Mouse (Mus musculus): ENCODE measurements around the gene Ankle1. TPM values are rescaled to one million over a fixed set of nuclear protein-coding genes. Genes with fewer than 3 reads are reported as not detected.

Ankle1 gene
- polyA plus RNA-seq, 1 experiment from 2014 or later: 34.8 TPM

DNA sequence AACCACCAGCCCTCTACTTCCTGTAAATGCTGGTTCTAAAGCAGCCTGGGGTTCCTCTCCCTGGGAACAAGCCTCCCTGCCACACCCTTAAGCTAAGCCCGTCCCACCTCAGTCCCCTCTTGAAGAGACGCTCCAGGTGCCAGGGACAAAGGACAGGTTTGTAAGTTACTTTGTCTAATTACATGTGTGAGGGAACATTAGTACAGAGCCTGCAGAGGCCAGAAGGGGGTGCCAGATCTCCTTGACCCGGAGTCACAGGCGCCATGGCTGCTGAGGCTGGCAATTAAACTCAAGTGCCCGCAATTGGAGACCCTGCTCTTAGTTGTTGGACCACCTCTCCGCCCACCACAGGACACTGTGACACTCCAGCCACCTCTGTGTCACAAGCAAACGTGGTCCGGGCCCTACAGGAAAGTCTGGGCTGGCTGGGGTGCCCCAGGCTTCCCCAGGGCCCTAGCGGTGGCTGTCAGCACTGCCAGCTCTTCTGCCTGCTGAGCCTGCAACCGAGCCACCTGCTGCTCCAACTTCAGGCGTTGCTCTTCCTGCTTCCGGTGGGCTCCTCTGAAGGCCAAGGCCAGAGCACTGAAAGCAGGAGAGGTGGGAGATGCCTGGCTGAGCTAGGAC, 20.5 kb upstream of the Ankle1 start:
- peaks cover 29% of the 10 kb centered on the region for H3K4me1 ChIP-seq
- H3K4me2 ChIP-seq (replicated peaks): no peak overlapping the region
- no peaks in the 10 kb centered on the region for H3K9me3 ChIP-seq
- peaks cover 6% of the 10 kb centered on the region; the same call in 1 of the 2 replicates for H3K27me3 ChIP-seq
- no peak for ATAC-seq (ENCODE audit: low FRiP score, low read depth)
- H3K27ac ChIP-seq (replicated peaks): no peak overlapping the region
- H3K36me3 ChIP-seq: no peaks in the 10 kb centered on the region
- H3K4me3 ChIP-seq: no peak overlapping the region
- WGBS: 72% methylated on average over 12 of the region's 12 CpGs
- H3K9ac ChIP-seq (replicated peaks): no peak overlapping the region

DNA sequence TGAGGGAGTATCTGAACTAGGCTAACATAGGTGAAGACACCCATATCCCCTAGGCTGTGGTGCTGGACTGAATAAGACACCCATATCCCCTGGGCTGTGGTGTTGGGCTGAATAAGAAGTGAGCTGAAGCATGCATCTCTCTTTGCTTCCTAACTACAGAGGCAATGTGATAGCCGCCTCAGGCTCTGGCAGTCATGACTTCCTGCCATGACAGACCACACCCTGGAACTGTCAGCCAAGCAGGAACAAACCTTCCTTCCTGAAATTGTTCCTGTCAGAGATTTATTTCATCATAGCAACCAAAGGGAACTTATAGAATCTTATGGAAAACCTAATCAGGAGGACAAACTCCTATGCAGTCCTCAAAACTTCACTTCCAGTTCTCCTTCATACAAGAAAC, 17.5 kb upstream of the Ankle1 start:
- peaks cover 11% of the 10 kb centered on the region for H3K4me1 ChIP-seq
- no peaks in the 10 kb centered on the region for H3K9me3 ChIP-seq
- no peaks in the 10 kb centered on the region for H3K36me3 ChIP-seq
- H3K4me2 ChIP-seq (replicated peaks): no peak overlapping the region
- 87% methylated on average over 1 of the region's 1 CpGs for WGBS
- H3K4me3 ChIP-seq: no peak overlapping the region
- H3K27ac ChIP-seq (replicated peaks): no peak overlapping the region
- no peak overlapping the region for H3K9ac ChIP-seq (replicated peaks)
- no peak for ATAC-seq (ENCODE audit: low FRiP score, low read depth)
- H3K27me3 ChIP-seq: no peaks in the 10 kb centered on the region

DNA sequence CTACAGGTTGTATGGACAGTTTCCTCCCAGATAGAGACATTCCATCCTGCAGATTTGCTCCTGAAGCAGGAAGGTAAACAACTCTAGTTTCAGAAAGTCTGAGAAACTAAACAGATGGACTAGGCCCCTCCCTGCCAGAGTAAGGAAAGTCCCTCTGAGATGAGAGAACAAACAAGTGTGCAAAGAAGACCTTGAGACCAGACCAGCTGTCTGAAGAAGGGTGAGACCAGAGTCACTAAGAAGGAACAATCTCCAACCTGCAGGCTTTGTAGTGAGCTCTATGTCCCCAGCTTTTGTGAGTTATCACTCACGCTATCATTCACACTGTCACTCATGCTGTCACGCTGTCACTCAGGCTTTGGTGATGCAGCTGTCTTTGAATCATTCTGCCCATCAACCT, 14.1 kb upstream of the Ankle1 start:
- H3K4me1 ChIP-seq: 0 out of 2 replicates have a peak, but pooled peaks cover 10% of the 10 kb centered on the region
- H3K9ac ChIP-seq (replicated peaks): no peak overlapping the region
- no peaks in the 10 kb centered on the region for H3K27me3 ChIP-seq
- ATAC-seq (ENCODE audit: low FRiP score, low read depth): no peak
- no peak overlapping the region for H3K4me2 ChIP-seq (replicated peaks)
- no peak overlapping the region for H3K27ac ChIP-seq (replicated peaks)
- H3K9me3 ChIP-seq: no peaks in the 10 kb centered on the region
- no peaks in the 10 kb centered on the region for H3K36me3 ChIP-seq
- 98% methylated on average over 2 of the region's 2 CpGs for WGBS
- no peak overlapping the region for H3K4me3 ChIP-seq

DNA sequence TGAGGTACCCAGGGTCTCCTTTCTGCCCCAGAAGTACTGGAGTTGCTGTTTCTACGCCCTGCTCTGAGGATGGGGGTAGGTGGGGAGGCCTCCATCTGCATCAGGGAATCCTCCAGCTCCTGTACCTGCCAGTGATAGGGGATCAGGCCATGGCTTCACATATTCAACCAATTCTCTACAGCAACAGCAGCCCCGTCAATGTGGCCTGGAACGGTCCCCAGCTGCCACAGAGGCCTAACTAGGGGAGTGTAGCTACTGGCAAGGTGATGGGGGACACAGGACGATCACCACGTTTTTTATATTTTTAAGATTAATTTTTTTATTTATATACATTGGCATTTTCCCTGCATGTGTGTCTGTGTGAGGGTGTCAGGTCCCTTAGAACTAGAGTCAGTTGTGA, 13.4 kb upstream of the Ankle1 start:
- H3K4me3 ChIP-seq: no peak overlapping the region
- no peak overlapping the region for H3K4me2 ChIP-seq (replicated peaks)
- H3K9me3 ChIP-seq: no peaks in the 10 kb centered on the region
- H3K36me3 ChIP-seq: no peaks in the 10 kb centered on the region
- no peaks in the 10 kb centered on the region for H3K27me3 ChIP-seq
- peaks cover 14% of the 10 kb centered on the region for H3K4me1 ChIP-seq
- no peak overlapping the region for H3K9ac ChIP-seq (replicated peaks)
- ATAC-seq (ENCODE audit: low FRiP score, low read depth): no peak
- no peak overlapping the region for H3K27ac ChIP-seq (replicated peaks)
- 79% methylated on average over 5 of the region's 5 CpGs for WGBS

DNA sequence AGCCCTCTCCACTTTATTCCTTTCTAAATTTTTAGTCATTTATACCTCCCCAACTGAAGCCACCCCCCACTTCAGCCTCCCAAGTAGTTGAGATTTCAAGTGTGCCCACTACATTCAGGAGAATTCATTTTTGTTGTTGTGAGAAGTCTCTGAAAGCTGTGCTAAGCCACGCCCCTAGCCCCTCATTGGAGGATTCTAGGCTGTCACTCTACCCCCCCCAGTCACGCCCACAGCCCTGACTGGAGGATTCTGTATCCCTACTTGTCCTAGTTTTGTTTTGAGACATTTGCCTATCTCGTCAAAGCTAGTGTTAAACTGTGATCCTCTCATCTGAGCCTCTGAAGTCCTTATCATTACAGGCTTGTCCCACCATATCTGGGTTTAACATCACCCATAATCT, 12.9 kb upstream of the Ankle1 start:
- ATAC-seq (ENCODE audit: low FRiP score, low read depth): no peak
- Histone ChIP-seq H3K27me3 (no peaks in the 10 kb centered on the region), H3K4me2 (replicated peaks) (0 out of 2 replicates have a peak overlapping the region, but pooled peaks have one; percentile 17), H3K4me1 (peaks cover 19% of the 10 kb centered on the region), H3K9me3 (no peaks in the 10 kb centered on the region), H3K27ac (replicated peaks) (0 out of 2 replicates have a peak overlapping the region, but pooled peaks have one; percentile 25), H3K36me3 (no peaks in the 10 kb centered on the region), H3K9ac (replicated peaks) (no peak overlapping the region), H3K4me3 (no peak overlapping the region)
- WGBS: 9% methylated on average over 3 of the region's 3 CpGs

DNA sequence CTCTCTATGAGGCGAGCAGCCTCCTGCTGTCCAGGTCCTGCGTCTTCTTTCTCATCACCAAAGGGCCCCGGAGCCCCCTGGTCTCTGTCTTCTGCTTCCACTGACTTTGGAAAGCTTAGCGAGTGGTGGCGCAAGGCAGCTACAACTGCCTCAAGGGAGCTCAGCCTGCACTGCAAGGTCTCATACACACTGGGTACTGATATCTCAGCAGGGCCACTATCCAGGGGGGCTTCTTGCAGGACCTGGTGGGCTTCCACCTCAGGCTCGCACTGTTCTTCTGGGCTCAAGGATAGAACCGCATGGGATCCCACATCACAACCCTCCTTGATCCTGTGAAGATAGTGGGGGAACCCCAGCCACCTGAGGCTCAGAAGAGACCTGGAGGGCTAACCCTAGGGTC, 11.3 kb upstream of the Ankle1 start:
- no peak overlapping the region for H3K4me2 ChIP-seq (replicated peaks)
- H3K9ac ChIP-seq (replicated peaks): no peak overlapping the region
- no peak overlapping the region for H3K4me3 ChIP-seq
- no peak for ATAC-seq (ENCODE audit: low FRiP score, low read depth)
- H3K27ac ChIP-seq (replicated peaks): no peak overlapping the region
- 83% methylated on average over 7 of the region's 7 CpGs for WGBS
- no peaks in the 10 kb centered on the region for H3K9me3 ChIP-seq
- no peaks in the 10 kb centered on the region for H3K27me3 ChIP-seq
- H3K36me3 ChIP-seq: peaks cover 10% of the 10 kb centered on the region
- peaks cover 19% of the 10 kb centered on the region for H3K4me1 ChIP-seq

DNA sequence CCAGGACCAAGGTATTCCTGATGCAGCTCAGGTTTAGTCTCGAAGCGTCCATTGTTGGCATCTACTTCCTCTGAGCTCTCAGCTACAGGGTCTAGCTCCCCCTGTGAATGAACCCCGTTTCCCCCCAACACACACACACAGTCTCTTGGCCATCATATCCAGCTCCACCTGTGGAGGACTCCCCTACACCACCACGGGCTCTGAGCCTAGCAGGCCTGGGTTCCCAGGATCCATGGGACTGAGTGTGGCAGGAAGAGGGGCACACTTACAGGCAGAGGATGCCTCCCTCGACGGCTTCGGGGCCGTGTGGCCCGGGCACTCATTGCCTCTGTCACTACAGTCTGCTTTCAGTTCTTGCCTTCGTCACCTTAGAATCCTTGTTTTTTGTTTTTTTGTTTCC, 10.7 kb upstream of the Ankle1 start:
- no peaks in the 10 kb centered on the region for H3K9me3 ChIP-seq
- 92% methylated on average over 10 of the region's 10 CpGs for WGBS
- no peak for ATAC-seq (ENCODE audit: low FRiP score, low read depth)

DNA sequence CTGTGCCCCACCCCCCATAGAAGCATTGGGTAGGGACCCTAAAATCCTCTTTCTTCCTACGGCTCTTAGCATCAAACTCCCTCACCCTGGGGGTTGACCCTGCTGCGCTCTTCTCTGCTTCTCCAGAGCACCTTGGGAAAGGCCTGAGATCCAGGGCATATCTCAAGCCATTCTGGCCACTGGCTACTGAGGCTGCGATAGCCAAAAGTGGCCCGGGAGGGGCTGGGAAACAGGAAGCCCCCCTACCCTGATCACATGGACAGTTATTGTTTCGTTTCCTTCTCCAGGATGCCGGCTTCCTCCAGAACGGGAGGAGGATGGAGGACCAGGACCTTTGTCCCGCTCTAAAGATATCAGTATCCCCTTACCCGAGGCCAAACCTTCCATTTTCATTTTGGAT, 10.2 kb upstream of the Ankle1 start, which contains the start of gene Ushbp1:
Ushbp1 (minus strand) TSS at position 174 of the 400 bp plus-strand sequence.
- no peaks in the 10 kb centered on the region for H3K27me3 ChIP-seq
- peaks cover 19% of the 10 kb centered on the region for H3K4me1 ChIP-seq
- ATAC-seq (ENCODE audit: low FRiP score, low read depth): no peak
- H3K4me3 ChIP-seq: peak within 1 kb of the TSS; percentile 82
- peak within 1 kb of the TSS; percentile 82 for H3K4me2 ChIP-seq (replicated peaks)
- H3K27ac ChIP-seq (replicated peaks): peak within 1 kb of the TSS; percentile 54
- H3K9me3 ChIP-seq: no peaks in the 10 kb centered on the region
- no peak within 1 kb of the TSS for H3K9ac ChIP-seq (replicated peaks)
- WGBS: 85% methylated on average over 9 of the region's 9 CpGs
- peaks cover 20% of the 10 kb centered on the region for H3K36me3 ChIP-seq

More for the DNA sequence above, 10.7 kb upstream of the Ankle1 start:
- no peak overlapping the region for H3K4me2 ChIP-seq (replicated peaks)
- H3K4me3 ChIP-seq: peak overlapping the region; percentile 8; the same call in 1 of the 2 replicates
- no peaks in the 10 kb centered on the region for H3K27me3 ChIP-seq
- H3K9ac ChIP-seq (replicated peaks): no peak overlapping the region
- no peak overlapping the region for H3K27ac ChIP-seq (replicated peaks)
- peaks cover 15% of the 10 kb centered on the region for H3K36me3 ChIP-seq
- H3K4me1 ChIP-seq: peaks cover 19% of the 10 kb centered on the region

DNA sequence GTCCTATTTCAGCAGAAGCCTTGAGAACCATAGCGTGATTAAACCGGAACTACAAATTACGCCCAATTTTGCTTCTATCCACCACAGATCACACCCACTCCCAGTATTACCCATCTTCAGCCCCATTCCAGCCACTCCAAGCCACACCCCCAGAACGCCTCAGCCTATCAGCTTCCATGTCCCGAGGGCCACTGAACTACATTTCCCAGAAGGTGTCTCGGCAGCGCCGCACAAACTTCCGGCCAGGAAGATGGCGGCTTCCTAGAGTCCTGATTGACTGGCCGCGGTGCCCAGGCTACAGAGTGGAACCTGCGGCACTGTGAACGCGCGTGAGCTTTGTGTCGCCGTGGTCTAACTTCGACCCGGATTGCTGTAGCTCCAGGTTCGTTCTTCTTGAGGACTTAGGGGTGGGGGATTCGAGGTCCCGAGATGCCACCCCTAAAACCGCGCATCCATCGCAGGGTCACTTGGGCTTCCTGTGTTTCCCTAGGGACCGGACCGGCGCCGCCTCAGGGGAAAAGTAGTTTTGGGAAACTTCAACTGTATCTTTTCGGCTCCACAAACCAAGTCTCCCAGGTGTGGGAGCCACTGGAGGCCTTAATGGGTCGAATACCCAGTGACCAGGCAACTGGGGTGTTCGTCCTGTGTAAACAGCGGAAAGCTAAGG, 9.0 kb upstream of the Ankle1 start, which contains the start of gene Babam1:
Babam1 (plus strand) TSS at position 223 of the 667 bp plus-strand sequence.
- Histone ChIP-seq H3K4me1 (peaks cover 19% of the 10 kb centered on the region), H3K27me3 (no peaks in the 10 kb centered on the region), H3K9me3 (no peaks in the 10 kb centered on the region), H3K27ac (replicated peaks) (peak within 1 kb of the TSS; percentile 54), H3K4me3 (peak within 1 kb of the TSS; percentile 82), H3K9ac (replicated peaks) (peak within 1 kb of the TSS; percentile 73), H3K36me3 (peaks cover 23% of the 10 kb centered on the region), H3K4me2 (replicated peaks) (peak within 1 kb of the TSS; percentile 82)
- WGBS: 1% methylated on average over 34 of the region's 34 CpGs
- ATAC-seq (ENCODE audit: low FRiP score, low read depth): peak; percentile 98

DNA sequence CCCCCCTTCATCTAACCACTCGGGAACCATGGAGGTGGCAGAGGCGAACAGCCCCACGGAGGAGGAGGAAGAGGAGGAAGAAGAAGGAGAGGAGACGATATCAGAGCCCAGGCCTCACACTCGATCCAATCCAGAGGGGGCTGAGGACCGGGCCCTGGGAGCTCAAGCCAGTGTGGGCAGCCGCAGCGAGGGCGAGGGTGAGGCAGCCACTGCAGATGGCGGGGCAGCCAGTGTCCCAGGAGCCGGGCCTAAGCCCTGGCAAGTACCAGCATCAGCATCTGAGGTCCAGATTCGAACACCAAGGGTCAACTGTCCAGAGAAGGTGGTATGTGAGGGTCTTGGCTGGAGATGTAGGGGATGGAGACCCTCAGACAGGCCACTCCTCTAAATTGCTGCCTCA, 8.1 kb upstream of the Ankle1 start:
- Histone ChIP-seq H3K4me3 (peak overlapping the region; percentile 82), H3K4me2 (replicated peaks) (peak overlapping the region; percentile 82), H3K27ac (replicated peaks) (no peak overlapping the region), H3K27me3 (no peaks in the 10 kb centered on the region), H3K9ac (replicated peaks) (0 out of 2 replicates have a peak overlapping the region, but pooled peaks have one; percentile 73), H3K4me1 (peaks cover 19% of the 10 kb centered on the region), H3K9me3 (no peaks in the 10 kb centered on the region), H3K36me3 (peaks cover 23% of the 10 kb centered on the region)
- no peak for ATAC-seq (ENCODE audit: low FRiP score, low read depth)
- WGBS: 82% methylated on average over 12 of the region's 12 CpGs

DNA sequence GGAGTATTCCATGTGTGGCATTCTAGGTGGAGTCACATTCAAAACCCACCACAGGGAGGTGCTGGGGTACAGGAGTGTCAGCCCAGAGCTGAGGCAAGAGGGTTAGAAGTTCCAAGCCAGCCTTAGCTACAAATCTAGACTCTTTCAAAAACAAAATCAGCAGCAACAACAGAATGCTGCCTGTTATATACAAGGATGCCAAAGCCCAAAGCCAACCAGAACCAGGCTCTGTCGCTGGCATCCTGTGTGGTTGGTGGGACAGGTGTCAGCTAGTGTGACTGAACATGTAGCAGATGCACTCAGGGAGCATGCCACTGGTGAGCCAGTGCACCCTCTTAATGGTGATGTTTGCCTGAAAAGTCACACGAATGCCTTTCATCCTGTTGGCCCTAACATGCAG, 5.0 kb upstream of the Ankle1 start:
- Histone ChIP-seq H3K36me3 (peaks cover 27% of the 10 kb centered on the region), H3K4me2 (replicated peaks) (no peak overlapping the region), H3K27ac (replicated peaks) (no peak overlapping the region), H3K9ac (replicated peaks) (no peak overlapping the region), H3K9me3 (no peaks in the 10 kb centered on the region), H3K4me1 (peaks cover 20% of the 10 kb centered on the region), H3K4me3 (no peak overlapping the region), H3K27me3 (no peaks in the 10 kb centered on the region)
- ATAC-seq (ENCODE audit: low FRiP score, low read depth): no peak
- 90% methylated on average over 2 of the region's 2 CpGs for WGBS

DNA sequence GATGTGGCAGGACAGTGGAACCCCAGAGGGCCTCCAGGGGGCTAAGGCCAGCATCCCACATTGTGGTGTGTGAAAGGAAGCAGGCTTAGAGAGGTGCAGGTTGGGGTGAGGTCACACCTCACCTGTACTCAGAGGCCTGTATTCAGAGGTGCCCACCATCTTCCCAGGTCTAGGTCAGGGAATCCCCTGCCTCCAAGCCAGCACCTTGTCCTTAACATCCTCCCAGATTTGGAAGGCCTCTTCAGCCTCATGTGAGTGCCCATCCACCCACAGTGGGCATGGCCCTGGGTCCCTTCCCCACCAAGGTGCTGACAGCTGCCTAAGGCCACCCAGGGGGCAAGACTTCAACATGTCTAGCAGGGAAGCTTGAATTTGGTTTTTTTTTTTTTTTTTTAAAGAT, 4.4 kb upstream of the Ankle1 start:
- Histone ChIP-seq H3K4me2 (replicated peaks) (no peak overlapping the region), H3K27ac (replicated peaks) (no peak overlapping the region), H3K27me3 (no peaks in the 10 kb centered on the region), H3K4me3 (no peak overlapping the region), H3K4me1 (peaks cover 21% of the 10 kb centered on the region), H3K9ac (replicated peaks) (no peak overlapping the region), H3K36me3 (peaks cover 27% of the 10 kb centered on the region), H3K9me3 (no peaks in the 10 kb centered on the region)
- ATAC-seq (ENCODE audit: low FRiP score, low read depth): no peak

Measured in midbrain, embryonic 12.5 days (tissue).